Mouse (Mus musculus) left cerebral cortex, adult 9 months (tissue): ENCODE results near the gene Cd82.

Experiments used
- DNase-seq, 2 experiments: peaks; one replicate each; pipeline ENCODE4 v3.0.0; 2022; ENCODE audit warnings: low spot score in 2 of 2

Cd82 gene

GRCm38 (mm10) chr2:93462760-93463159 is at the start of gene Cd82:
Gene Cd82, minus strand, starts transcription at chr2:93463140.
- no peak for DNase-seq

- DNase-seq: no peak
These were observed 49.2 kb upstream of the Cd82 start for GRCm38 (mm10) chr2:93512130-93512529.

GRCm38 (mm10) chr2:93510839-93511238 is 47.9 kb upstream of the Cd82 start:
- DNase-seq: no peak

- no peak for DNase-seq
These were observed 47.1 kb upstream of the Cd82 start for GRCm38 (mm10) chr2:93509777-93510750.

- peak in 1 of 2 experiments; percentile 16 for DNase-seq
These were observed 42.2 kb upstream of the Cd82 start for GRCm38 (mm10) chr2:93505091-93505490.

GRCm38 (mm10) chr2:93503353-93503752 is 40.4 kb upstream of the Cd82 start:
- peak in 1 of 2 experiments; percentile 11 for DNase-seq

GRCm38 (mm10) chr2:93501303-93501702 is 38.4 kb upstream of the Cd82 start:
- no peak for DNase-seq

GRCm38 (mm10) chr2:93497221-93497620 is 34.3 kb upstream of the Cd82 start:
- no peak for DNase-seq

- DNase-seq: no peak
These were observed 32.2 kb upstream of the Cd82 start for GRCm38 (mm10) chr2:93495170-93495569.

- no peak for DNase-seq
These were observed 30.6 kb upstream of the Cd82 start for GRCm38 (mm10) chr2:93493541-93493940.

- no peak for DNase-seq
These were observed 27.6 kb upstream of the Cd82 start for GRCm38 (mm10) chr2:93490516-93490915.

- no peak for DNase-seq
These were observed 26.1 kb upstream of the Cd82 start for GRCm38 (mm10) chr2:93488911-93489587.

- no peak for DNase-seq
These were observed 22.5 kb upstream of the Cd82 start for GRCm38 (mm10) chr2:93485459-93485858.

- no peak for DNase-seq
These were observed 19.2 kb upstream of the Cd82 start for GRCm38 (mm10) chr2:93482036-93482644.

- DNase-seq: no peak
These were observed 15.8 kb upstream of the Cd82 start for GRCm38 (mm10) chr2:93478744-93479143.

GRCm38 (mm10) chr2:93477519-93477918 is 14.6 kb upstream of the Cd82 start:
- peak in 1 of 2 experiments; percentile 34 for DNase-seq

GRCm38 (mm10) chr2:93476487-93476886 is 13.5 kb upstream of the Cd82 start:
- DNase-seq: no peak

GRCm38 (mm10) chr2:93475040-93475439 is 12.1 kb upstream of the Cd82 start:
- DNase-seq: peak; percentile 55 to 95

- DNase-seq: no peak
These were observed 11.0 kb upstream of the Cd82 start for GRCm38 (mm10) chr2:93473915-93474314.

- peak; percentile 20 to 92 for DNase-seq
These were observed 8.1 kb upstream of the Cd82 start for GRCm38 (mm10) chr2:93470849-93471576.

- peak in 1 of 2 experiments; percentile 42 for DNase-seq
These were observed 7.2 kb upstream of the Cd82 start for GRCm38 (mm10) chr2:93470127-93470526.

- no peak for DNase-seq
These were observed 6.2 kb upstream of the Cd82 start for GRCm38 (mm10) chr2:93469118-93469517.
